Comparison of ENCODE assay signal across 11 mouse cellular contexts in the genomic region with DNA sequence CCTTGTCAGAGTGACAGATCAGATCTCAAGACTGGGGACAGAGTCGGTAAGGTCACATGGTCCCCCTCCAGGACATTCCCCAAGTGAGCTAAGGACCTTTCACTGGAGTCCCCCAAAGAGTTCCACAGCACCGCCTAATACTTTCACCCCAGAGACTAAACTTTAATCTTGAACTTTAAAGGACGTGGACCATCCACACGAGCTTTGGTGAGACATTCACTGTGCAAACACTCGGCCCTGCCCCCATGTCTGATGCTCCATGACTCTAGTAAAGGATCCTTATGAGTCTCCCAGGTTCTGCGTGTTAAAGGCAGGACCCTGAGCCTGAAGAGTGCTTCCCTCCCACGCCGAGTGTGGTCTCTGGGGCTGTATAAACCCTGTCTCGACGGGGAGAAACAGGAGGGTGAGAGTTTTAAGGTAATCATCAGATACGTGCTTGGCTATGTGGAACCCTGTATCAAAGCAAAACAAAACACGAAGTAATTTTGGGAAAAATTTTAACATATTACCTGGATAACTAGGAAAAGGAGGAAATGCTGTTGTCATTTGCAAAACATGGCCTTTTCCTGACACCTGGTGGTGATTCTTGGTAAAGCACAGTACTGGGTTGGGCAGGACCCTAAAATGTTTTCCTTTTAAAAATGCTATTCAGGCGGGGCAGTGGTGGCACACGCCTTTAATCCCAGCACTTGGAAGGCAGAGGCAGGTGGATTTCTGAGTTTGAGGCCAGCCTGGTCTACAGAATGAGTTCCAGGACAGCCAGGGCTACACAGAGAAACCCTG.
DNase-seq lines count a peak whose midpoint lies in the region; ATAC-seq and TF ChIP-seq lines count a peak whose summit lies in the region.
"Had no signal": no experiment of that assay in that cellular context is flagged by ENCODE, and none has a peak within 500 bp of the region (broad histone marks: within the 10 kb centered on the region; RNA-seq: fewer than 3 reads in every experiment).

No protein-coding gene starts in this region.

- peak; percentile 65 for DNase-seq in ovary, postnatal 14 days (ENCODE audit: low spot score)
- no peak for DNase-seq in ovary, postnatal 10 days (ENCODE audit: low spot score)
- peak; percentile 58 for DNase-seq in adrenal gland, adult 2 months
- DNase-seq in embryo, embryonic 10 days (ENCODE audit: low spot score): peak; percentile 48
- peak in 2 of 3 experiments; percentile 18 to 27 for DNase-seq in liver, embryonic 14.5 days (ENCODE audit: low read depth in 3 of 3, low spot score in 3 of 3)
- DNase-seq in right cerebral cortex, adult 2 months (ENCODE audit: low spot score in 2 of 2): peak; percentile 75 to 81
- DNase-seq: liver, embryonic 13.5 days had no signal

- 0 out of 2 replicates have a peak, but pooled peaks have one; percentile 7 for ATAC-seq in hindbrain, embryonic 16.5 days
- ATAC-seq in liver, embryonic 14.5 days (ENCODE audit: insufficient read depth): no peak
- no peak for ATAC-seq in erythroblast, adult 5-6 weeks (replicated peaks; ENCODE audit: low FRiP score, poor library complexity, severe bottlenecking)

- no peak overlapping the region for H3K4me2 ChIP-seq in hindbrain, embryonic 16.5 days (ENCODE audit: low read length)
- H3K4me2 ChIP-seq in liver, embryonic 14.5 days (ENCODE audit: low read depth): no peak overlapping the region
- H3K4me2 ChIP-seq: liver, embryonic 13.5 days; stomach, embryonic 15.5 days had no signal

- 75% methylated on average over 14 of the region's 14 CpGs for WGBS in hindbrain, embryonic 16.5 days
- 64% methylated on average over 14 of the region's 14 CpGs for WGBS in liver, embryonic 14.5 days (ENCODE audit: insufficient replicate concordance)

- no peaks in the 10 kb centered on the region for H3K27me3 ChIP-seq in hindbrain, embryonic 16.5 days (replicated peaks; ENCODE audit: control insufficient read depth, insufficient read depth, low read length)
- no peaks in the 10 kb centered on the region for H3K27me3 ChIP-seq in liver, embryonic 14.5 days (ENCODE audit: control insufficient read depth, insufficient read depth, low read length)
- H3K27me3 ChIP-seq: liver, embryonic 13.5 days; stomach, embryonic 15.5 days had no signal

- TF ChIP-seq CTCF in liver, embryonic 14.5 days (IDR thresholded peaks at IDR 0.05; ENCODE audit: low read depth): peak; percentile 74

- no peak overlapping the region for H3K4me3 ChIP-seq in hindbrain, embryonic 16.5 days (ENCODE audit: low read length)
- no peak overlapping the region for H3K4me3 ChIP-seq in liver, embryonic 14.5 days (ENCODE audit: insufficient read depth in 1 of 2, low read depth in 2 of 2, low read length in 2 of 2)
- H3K4me3 ChIP-seq: erythroblast, embryonic 14.5 days; liver, embryonic 13.5 days; stomach, embryonic 15.5 days had no signal

- no peak overlapping the region for H3K9ac ChIP-seq in hindbrain, embryonic 16.5 days (ENCODE audit: low read depth, low read length)
- no peak overlapping the region for H3K9ac ChIP-seq in liver, embryonic 14.5 days (replicated peaks)
- H3K9ac ChIP-seq: liver, embryonic 13.5 days; stomach, embryonic 15.5 days had no signal

- H3K27ac ChIP-seq in hindbrain, embryonic 16.5 days (ENCODE audit: low read depth, low read length): no peak overlapping the region
- H3K27ac ChIP-seq in liver, embryonic 14.5 days: no peak overlapping the region
- H3K27ac ChIP-seq: liver, embryonic 13.5 days had no signal

- no peak for TF ChIP-seq EP300 in liver, embryonic 14.5 days (IDR thresholded peaks at IDR 0.05; ENCODE audit: low read depth)

- H3K36me3 ChIP-seq in hindbrain, embryonic 16.5 days (ENCODE audit: control insufficient read depth, insufficient read depth, low read length): no peaks in the 10 kb centered on the region
- peaks cover 4% of the 10 kb centered on the region; the same call in 1 of the 2 replicates for H3K36me3 ChIP-seq in liver, embryonic 14.5 days (replicated peaks; ENCODE audit: control insufficient read depth, insufficient read depth, low read depth)
- H3K36me3 ChIP-seq: stomach, embryonic 15.5 days had no signal

- H3K9me3 ChIP-seq in hindbrain, embryonic 16.5 days (ENCODE audit: control insufficient read depth, low read length): no peaks in the 10 kb centered on the region
- H3K9me3 ChIP-seq in liver, embryonic 14.5 days (ENCODE audit: control insufficient read depth, low read length): no peaks in the 10 kb centered on the region
- H3K9me3 ChIP-seq: liver, embryonic 13.5 days; stomach, embryonic 15.5 days had no signal

- peaks cover 5% of the 10 kb centered on the region for H3K4me1 ChIP-seq in hindbrain, embryonic 16.5 days (ENCODE audit: control insufficient read depth, insufficient read depth, low read depth, low read length)
- H3K4me1 ChIP-seq in liver, embryonic 14.5 days (replicated peaks; ENCODE audit: control insufficient read depth in 2 of 2, insufficient read depth in 2 of 2, low read length in 1 of 2): no peaks in the 10 kb centered on the region
